Mouse (Mus musculus): ENCODE results near the gene Olfr147. TPM values are rescaled to one million over a fixed set of nuclear protein-coding genes. Genes with fewer than 3 reads are reported as not detected.
"Not testable (repeated sequence)": the region's sequence is repeated elsewhere in the genome, so short reads cannot be mapped to it uniquely, and the experiment has no call there.

Gene Olfr147
- polyA plus RNA-seq (2015; fragmentation: Nextera tagmentation; extraction: Ambion mirVana), result not detected in 2 replicates

GRCm38 (mm10) chr9:38401398-38401797 lies at the start of gene Olfr147:
Olfr147 (plus strand) TSS chr9:38401698.
- WGBS, result 85% methylated on average over 1 of the region's 1 CpGs
- Histone ChIP-seq H3K4me3 (replicated peaks) (no peak within 1 kb of the TSS), H3K9me3 (no peaks in the 10 kb centered on the region), H3K27me3 (replicated peaks) (no peaks in the 10 kb centered on the region), H3K4me1 (replicated peaks) (no peaks in the 10 kb centered on the region), H3K4me2 (replicated peaks) (no peak within 1 kb of the TSS), H3K36me3 (no peaks in the 10 kb centered on the region), H3K27ac (no peak within 1 kb of the TSS), H3K9ac (no peak within 1 kb of the TSS)
- no peak for ATAC-seq

- H3K27me3 ChIP-seq (replicated peaks), result no peaks in the 10 kb centered on the region
- WGBS, result 93% methylated on average over 2 of the region's 2 CpGs
These were observed 34.9 kb upstream of the Olfr147 start, which contains the start of gene Olfr250 for GRCm38 (mm10) chr9:38366596-38366995. Olfr250 (plus strand) TSS chr9:38366896.

GRCm38 (mm10) chr9:38376786-38377185 lies 24.7 kb upstream of the Olfr147 start, which contains the start of gene Olfr251:
Olfr251 (plus strand) TSS chr9:38377086.
- H3K36me3 ChIP-seq, result no peaks in the 10 kb centered on the region
- H3K9me3 ChIP-seq, result no peaks in the 10 kb centered on the region
- H3K4me1 ChIP-seq (replicated peaks), result no peaks in the 10 kb centered on the region
- no peak within 1 kb of the TSS for H3K4me2 ChIP-seq (replicated peaks)
- ATAC-seq, result no peak
- WGBS, result 61% methylated on average over 2 of the region's 2 CpGs
- no peaks in the 10 kb centered on the region for H3K27me3 ChIP-seq (replicated peaks)
- H3K4me3 ChIP-seq (replicated peaks), result no peak within 1 kb of the TSS
- H3K27ac ChIP-seq, result no peak within 1 kb of the TSS
- no peak within 1 kb of the TSS for H3K9ac ChIP-seq

More at GRCm38 (mm10) chr9:38366596-38366995, 34.9 kb upstream of the Olfr147 start, which contains the start of gene Olfr250:
- H3K9me3 ChIP-seq, result no peaks in the 10 kb centered on the region
- no peak for ATAC-seq
- no peaks in the 10 kb centered on the region for H3K36me3 ChIP-seq
- no peak within 1 kb of the TSS for H3K27ac ChIP-seq
- no peak within 1 kb of the TSS for H3K4me2 ChIP-seq (replicated peaks)
- no peak within 1 kb of the TSS for H3K9ac ChIP-seq
- H3K4me3 ChIP-seq (replicated peaks), result no peak within 1 kb of the TSS
- no peaks in the 10 kb centered on the region for H3K4me1 ChIP-seq (replicated peaks)

GRCm38 (mm10) chr9:38407502-38407901 lies 6.0 kb downstream of the Olfr147 start:
- 91% methylated on average over 3 of the region's 3 CpGs for WGBS
- not testable (repeated sequence) for H3K27me3 ChIP-seq (replicated peaks); H3K4me3 ChIP-seq (replicated peaks); H3K36me3 ChIP-seq; H3K4me1 ChIP-seq (replicated peaks); H3K9ac ChIP-seq; H3K9me3 ChIP-seq; H3K27ac ChIP-seq; H3K4me2 ChIP-seq (replicated peaks); ATAC-seq

- not testable (repeated sequence) for H3K27ac ChIP-seq; H3K36me3 ChIP-seq; H3K9me3 ChIP-seq; H3K27me3 ChIP-seq (replicated peaks); H3K4me2 ChIP-seq (replicated peaks); ATAC-seq; H3K4me1 ChIP-seq (replicated peaks); H3K9ac ChIP-seq; H3K4me3 ChIP-seq (replicated peaks)
- WGBS, result 88% methylated on average over 14 of the region's 14 CpGs
These were observed 12.0 kb downstream of the Olfr147 start for GRCm38 (mm10) chr9:38413502-38413901.

- Histone ChIP-seq H3K4me1 (replicated peaks) (no peaks in the 10 kb centered on the region), H3K27ac (no peak overlapping the region), H3K9me3 (no peaks in the 10 kb centered on the region), H3K27me3 (replicated peaks) (no peaks in the 10 kb centered on the region), H3K9ac (no peak overlapping the region), H3K4me3 (replicated peaks) (no peak overlapping the region), H3K36me3 (no peaks in the 10 kb centered on the region), H3K4me2 (replicated peaks) (no peak overlapping the region)
- ATAC-seq, result no peak
These were observed 22.3 kb downstream of the Olfr147 start for GRCm38 (mm10) chr9:38423801-38424200.

GRCm38 (mm10) chr9:38427026-38427425 lies 25.5 kb downstream of the Olfr147 start:
- H3K4me1 ChIP-seq (replicated peaks), result no peaks in the 10 kb centered on the region
- H3K4me2 ChIP-seq (replicated peaks), result no peak overlapping the region
- H3K9me3 ChIP-seq, result no peaks in the 10 kb centered on the region
- no peak overlapping the region for H3K9ac ChIP-seq
- 64% methylated on average over 1 of the region's 1 CpGs for WGBS
- ATAC-seq, result no peak
- H3K36me3 ChIP-seq, result no peaks in the 10 kb centered on the region
- no peak overlapping the region for H3K4me3 ChIP-seq (replicated peaks)
- no peaks in the 10 kb centered on the region for H3K27me3 ChIP-seq (replicated peaks)
- H3K27ac ChIP-seq, result no peak overlapping the region

- ATAC-seq, result no peak
These were observed 27.7 kb downstream of the Olfr147 start, which contains the start of gene Olfr901 for GRCm38 (mm10) chr9:38429155-38429554. Olfr901 (plus strand) TSS chr9:38429455.

GRCm38 (mm10) chr9:38447352-38447751 lies 45.9 kb downstream of the Olfr147 start, which contains the start of gene Olfr902:
Olfr902 (plus strand) TSS chr9:38447652.
- Histone ChIP-seq H3K9me3 (no peaks in the 10 kb centered on the region), H3K4me3 (replicated peaks) (no peak within 1 kb of the TSS), H3K4me1 (replicated peaks) (no peaks in the 10 kb centered on the region), H3K4me2 (replicated peaks) (no peak within 1 kb of the TSS), H3K36me3 (no peaks in the 10 kb centered on the region), H3K9ac (no peak within 1 kb of the TSS), H3K27ac (no peak within 1 kb of the TSS), H3K27me3 (replicated peaks) (no peaks in the 10 kb centered on the region)
- 85% methylated on average over 5 of the region's 5 CpGs for WGBS
- no peak for ATAC-seq

More at GRCm38 (mm10) chr9:38429155-38429554, 27.7 kb downstream of the Olfr147 start, which contains the start of gene Olfr901:
- H3K9ac ChIP-seq, result no peak within 1 kb of the TSS
- no peaks in the 10 kb centered on the region for H3K9me3 ChIP-seq
- H3K4me2 ChIP-seq (replicated peaks), result no peak within 1 kb of the TSS
- no peak within 1 kb of the TSS for H3K4me3 ChIP-seq (replicated peaks)
- H3K36me3 ChIP-seq, result no peaks in the 10 kb centered on the region
- H3K27ac ChIP-seq, result no peak within 1 kb of the TSS
- no peaks in the 10 kb centered on the region for H3K27me3 ChIP-seq (replicated peaks)
- WGBS, result 86% methylated on average over 1 of the region's 1 CpGs
- H3K4me1 ChIP-seq (replicated peaks), result no peaks in the 10 kb centered on the region

Other genes starting within 250 kb of the Olfr147 start
- not detected in 2 replicates for gene Olfr891, start 220.9 kb upstream of the Olfr147 start, polyA plus RNA-seq (2015; fragmentation: Nextera tagmentation; extraction: Ambion mirVana)
- not detected in 2 replicates for gene Olfr893, start 193.3 kb upstream of the Olfr147 start, polyA plus RNA-seq (2015; fragmentation: Nextera tagmentation; extraction: Ambion mirVana)
- not detected in 2 replicates for gene Olfr894, start 183.6 kb upstream of the Olfr147 start, polyA plus RNA-seq (2015; fragmentation: Nextera tagmentation; extraction: Ambion mirVana)
- gene Olfr143, start 148.9 kb upstream of the Olfr147 start, polyA plus RNA-seq (2015; fragmentation: Nextera tagmentation; extraction: Ambion mirVana), result not detected in 2 replicates
- not detected in 2 replicates for gene Olfr895, start 133.8 kb upstream of the Olfr147 start, polyA plus RNA-seq (2015; fragmentation: Nextera tagmentation; extraction: Ambion mirVana)
- gene Olfr896-ps1, start 110.6 kb upstream of the Olfr147 start, polyA plus RNA-seq (2015; fragmentation: Nextera tagmentation; extraction: Ambion mirVana), result not detected in 2 replicates
- gene Olfr25, start 72.6 kb upstream of the Olfr147 start, polyA plus RNA-seq (2015; fragmentation: Nextera tagmentation; extraction: Ambion mirVana), result not detected in 2 replicates
- not detected in 2 replicates for gene Olfr898, start 53.3 kb upstream of the Olfr147 start, polyA plus RNA-seq (2015; fragmentation: Nextera tagmentation; extraction: Ambion mirVana)
- gene Olfr250, start 34.8 kb upstream of the Olfr147 start, polyA plus RNA-seq (2015; fragmentation: Nextera tagmentation; extraction: Ambion mirVana), result not detected in 2 replicates
- gene Olfr251, start 24.6 kb upstream of the Olfr147 start, polyA plus RNA-seq (2015; fragmentation: Nextera tagmentation; extraction: Ambion mirVana), result not detected in 2 replicates
- not detected in 2 replicates for gene Olfr901, start 27.8 kb downstream of the Olfr147 start, polyA plus RNA-seq (2015; fragmentation: Nextera tagmentation; extraction: Ambion mirVana)
- not detected in 2 replicates for gene Olfr902, start 46.0 kb downstream of the Olfr147 start, polyA plus RNA-seq (2015; fragmentation: Nextera tagmentation; extraction: Ambion mirVana)
- not detected in 2 replicates for gene Olfr904, start 61.4 kb downstream of the Olfr147 start, polyA plus RNA-seq (2015; fragmentation: Nextera tagmentation; extraction: Ambion mirVana)
- not detected in 2 replicates for gene Olfr905, start 69.4 kb downstream of the Olfr147 start, polyA plus RNA-seq (2015; fragmentation: Nextera tagmentation; extraction: Ambion mirVana)
- not detected in 2 replicates for gene Olfr906, start 85.4 kb downstream of the Olfr147 start, polyA plus RNA-seq (2015; fragmentation: Nextera tagmentation; extraction: Ambion mirVana)
- gene Olfr907, start 94.1 kb downstream of the Olfr147 start, polyA plus RNA-seq (2015; fragmentation: Nextera tagmentation; extraction: Ambion mirVana), result not detected in 2 replicates
- gene Olfr911-ps1, start 119.9 kb downstream of the Olfr147 start, polyA plus RNA-seq (2015; fragmentation: Nextera tagmentation; extraction: Ambion mirVana), result not detected in 2 replicates
- not detected in 2 replicates for gene Olfr910, start 136.2 kb downstream of the Olfr147 start, polyA plus RNA-seq (2015; fragmentation: Nextera tagmentation; extraction: Ambion mirVana)
- gene Olfr912, start 178.5 kb downstream of the Olfr147 start, polyA plus RNA-seq (2015; fragmentation: Nextera tagmentation; extraction: Ambion mirVana), result not detected in 2 replicates
- not detected in 2 replicates for gene Olfr913, start 191.1 kb downstream of the Olfr147 start, polyA plus RNA-seq (2015; fragmentation: Nextera tagmentation; extraction: Ambion mirVana)
- not detected in 2 replicates for gene Olfr914, start 203.4 kb downstream of the Olfr147 start, polyA plus RNA-seq (2015; fragmentation: Nextera tagmentation; extraction: Ambion mirVana)